Mouse (Mus musculus) kidney, adult 10 weeks (tissue): ENCODE data around the gene Hebp1. TPM values are rescaled to one million over a fixed set of nuclear protein-coding genes. Genes with fewer than 3 reads are reported as not detected.

ENCODE experiments used
- polyA plus RNA-seq: library from polyadenylated mRNA; stranded (reverse); fragments of 350-450 nt; fragmentation: Illumina TruSeq; extraction: RNeasy Lipid Tissue Mini Kit (QIAGEN cat#74804); gene quantifications from one replicate; pipeline ENCODE4 v1.2.3, GENCODE M21; 2014; ENCODE audit warnings: low read depth, low replicate concordance

Gene Hebp1
- 21.5 TPM for polyA plus RNA-seq

GRCm38 (mm10) chr6:135197921-135198532, at the start of gene Hebp1, which contains the start of gene Fam234b:
Gene Hebp1, minus strand, starts transcription at chr6:135198022.
Gene Fam234b, plus strand, starts transcription at chr6:135197977.

GRCm38 (mm10) chr6:135118183-135118582, 79.6 kb downstream of the Hebp1 start, which contains the start of gene Gprc5d:
Gene Gprc5d, minus strand, starts transcription at chr6:135118283.

Other genes starting within 250 kb of the Hebp1 start
- gene Apold1, start 216.3 kb downstream of the Hebp1 start, polyA plus RNA-seq: 2.2 TPM
- gene Ddx47, start 186.4 kb downstream of the Hebp1 start, polyA plus RNA-seq: 133 TPM
- 1.4 TPM for gene Gprc5a, start 132.4 kb downstream of the Hebp1 start, polyA plus RNA-seq
- gene Gprc5d, start 79.7 kb downstream of the Hebp1 start, polyA plus RNA-seq: not detected
- 9.7 TPM for gene Fam234b, start within 50 bp of the Hebp1 start, polyA plus RNA-seq
- gene Gsg1, start 56.3 kb upstream of the Hebp1 start, polyA plus RNA-seq: not detected
- gene Pbp2, start 112.4 kb upstream of the Hebp1 start, polyA plus RNA-seq: not detected
- gene Emp1, start 164.5 kb upstream of the Hebp1 start, polyA plus RNA-seq: 98.4 TPM